Mouse (Mus musculus) lung, postnatal 0 days (tissue): ENCODE measurements at regions not wholly inside any gene's neighbourhood (a gene's known extent, or its start where the extent isn't known, plus 50 kb on each side); places are given as distances from the start of the nearest gene placed in this dataset.

Experiments used
- CTCF ChIP-seq: IDR thresholded peaks from 2 replicates; pipeline ENCODE4 v1.5.1; 2016; ENCODE audit warnings: antibody characterized with exemption, mild to moderate bottlenecking
- EP300 ChIP-seq: IDR thresholded peaks from 2 replicates; pipeline ENCODE4 v1.6.1; 2016; ENCODE audit warnings: antibody characterized with exemption, mild to moderate bottlenecking, control low read depth

GRCm38 (mm10) chr13:30048260-30048859 is 62.5 kb upstream of the E2f3 start:
- TF ChIP-seq CTCF (no peak), EP300 (no peak)
